Mouse (Mus musculus) midbrain, embryonic 13.5 days (tissue): ENCODE data around the gene Sae1. TPM values are rescaled to one million over a fixed set of nuclear protein-coding genes. Genes with fewer than 3 reads are reported as not detected.

Source experiments
- ATAC-seq: fragments of 200-750 bp; cut with Nextera tagmentation; 2 replicates; pipeline ENCODE4 v1.8.0; 2017; ENCODE audit warnings: mild to moderate bottlenecking, moderate TSS enrichment, moderate library complexity
- H3K27ac ChIP-seq: fragments of 300-500 bp; sonication (generic); 2 replicates; pipeline ENCODE4 v1.5.1; 2015; ENCODE audit warnings: inconsistent platforms, mild to moderate bottlenecking, moderate library complexity
- H3K27me3 ChIP-seq: fragments of 300-500 bp; sonication (generic); 2 replicates; pipeline ENCODE4 v1.6.1; 2015; ENCODE audit warnings: mild to moderate bottlenecking, inconsistent platforms
- H3K36me3 ChIP-seq: fragments of 300-500 bp; sonication (generic); 2 replicates; pipeline ENCODE4 v1.6.1; 2015; ENCODE audit warnings: mild to moderate bottlenecking, inconsistent platforms
- H3K4me1 ChIP-seq: fragments of 300-500 bp; sonication (generic); replicated peaks from 2 replicates; pipeline ENCODE4 v1.6.1; 2015; ENCODE audit warnings: inconsistent platforms
- H3K4me2 ChIP-seq: fragments of 300-500 bp; sonication (generic); replicated peaks from 2 replicates; pipeline ENCODE4 v1.6.1; 2015; ENCODE audit warnings: moderate library complexity, mild to moderate bottlenecking, inconsistent platforms
- H3K4me3 ChIP-seq: fragments of 300-500 bp; sonication (generic); replicated peaks from 2 replicates; pipeline ENCODE4 v1.5.1; 2015; ENCODE audit warnings: mild to moderate bottlenecking, inconsistent platforms
- H3K9ac ChIP-seq: fragments of 300-500 bp; sonication (generic); replicated peaks from 2 replicates; pipeline ENCODE4 v1.6.1; 2015; ENCODE audit warnings: mild to moderate bottlenecking, inconsistent platforms
- H3K9me3 ChIP-seq: fragments of 300-500 bp; sonication (generic); 2 replicates; pipeline ENCODE4 v1.6.1; 2016; ENCODE audit warnings: mild to moderate bottlenecking, inconsistent platforms
- WGBS: fragments of 180-500 bp; shearing (Covaris S2); methylation state at CpG from one replicate; pipeline ENCODE4 v1.1.7; 2015; 5-methylcytosine and 5-hydroxymethylcytosine counted together
- polyA plus RNA-seq: library from polyadenylated mRNA; unstranded; fragments of >200 nt; fragmentation: Nextera tagmentation; extraction: Ambion mirVana; gene quantifications from 2 replicates; pipeline ENCODE4 v1.2.1, GENCODE M21; 2015

Gene Sae1
- polyA plus RNA-seq, 1 experiment from 2014 or later, result 267 TPM

- Histone ChIP-seq H3K4me1 (peaks cover 35% of the 10 kb centered on the region), H3K4me3 (no peak overlapping the region), H3K4me2 (peak overlapping the region; percentile 3; the same call in 1 of the 2 replicates), H3K27ac (peak overlapping the region; percentile 62), H3K9me3 (no peaks in the 10 kb centered on the region), H3K27me3 (no peaks in the 10 kb centered on the region), H3K36me3 (peaks cover 24% of the 10 kb centered on the region), H3K9ac (peak overlapping the region; percentile 45)
- WGBS, result 32% methylated on average over 2 of the region's 2 CpGs
- peak; percentile 40; the same call in 1 of the 2 replicates for ATAC-seq
Observed at GRCm38 (mm10) chr7:16412930-16413329, 25.3 kb upstream of the Sae1 start.

- H3K27me3 ChIP-seq, result no peaks in the 10 kb centered on the region
- no peak overlapping the region for H3K4me3 ChIP-seq
- H3K36me3 ChIP-seq, result peaks cover 19% of the 10 kb centered on the region
- H3K9me3 ChIP-seq, result no peaks in the 10 kb centered on the region
- H3K27ac ChIP-seq, result peak overlapping the region; percentile 62
- peak overlapping the region; percentile 45 for H3K9ac ChIP-seq
- ATAC-seq, result peak; percentile 26; the same call in 1 of the 2 replicates
- peaks cover 35% of the 10 kb centered on the region for H3K4me1 ChIP-seq
- peak overlapping the region; percentile 3; the same call in 1 of the 2 replicates for H3K4me2 ChIP-seq
- WGBS, result 84% methylated on average over 8 of the region's 8 CpGs
Observed at GRCm38 (mm10) chr7:16412220-16412896, 24.8 kb upstream of the Sae1 start.

GRCm38 (mm10) chr7:16411100-16411499 lies 23.5 kb upstream of the Sae1 start:
- H3K9ac ChIP-seq, result no peak overlapping the region

GRCm38 (mm10) chr7:16406978-16407377 lies 19.4 kb upstream of the Sae1 start:
- Histone ChIP-seq H3K27ac (no peak overlapping the region), H3K27me3 (no peaks in the 10 kb centered on the region), H3K36me3 (peaks cover 7% of the 10 kb centered on the region; the same call in 1 of the 2 replicates), H3K4me1 (peaks cover 47% of the 10 kb centered on the region), H3K4me3 (no peak overlapping the region), H3K9ac (no peak overlapping the region), H3K4me2 (no peak overlapping the region), H3K9me3 (no peaks in the 10 kb centered on the region)
- no peak for ATAC-seq
- WGBS, result 92% methylated on average over 3 of the region's 3 CpGs

More at GRCm38 (mm10) chr7:16411100-16411499, 23.5 kb upstream of the Sae1 start:
- no peak overlapping the region for H3K4me2 ChIP-seq
- peaks cover 42% of the 10 kb centered on the region for H3K4me1 ChIP-seq
- H3K4me3 ChIP-seq, result no peak overlapping the region
- H3K9me3 ChIP-seq, result no peaks in the 10 kb centered on the region
- ATAC-seq, result no peak
- peaks cover 7% of the 10 kb centered on the region; the same call in 1 of the 2 replicates for H3K36me3 ChIP-seq
- no peak overlapping the region for H3K27ac ChIP-seq
- H3K27me3 ChIP-seq, result no peaks in the 10 kb centered on the region
- WGBS, result 91% methylated on average over 5 of the region's 5 CpGs

- Histone ChIP-seq H3K9me3 (no peaks in the 10 kb centered on the region), H3K4me1 (peaks cover 35% of the 10 kb centered on the region), H3K9ac (peak overlapping the region; percentile 49), H3K4me3 (peak overlapping the region; percentile 8; the same call in 1 of the 2 replicates), H3K36me3 (no peaks in the 10 kb centered on the region), H3K27me3 (no peaks in the 10 kb centered on the region), H3K4me2 (peak overlapping the region; percentile 35), H3K27ac (peak overlapping the region; percentile 27)
- no peak for ATAC-seq
- 78% methylated on average over 11 of the region's 11 CpGs for WGBS
Observed at GRCm38 (mm10) chr7:16405516-16406351, 18.1 kb upstream of the Sae1 start.

- H3K27ac ChIP-seq, result peak overlapping the region; percentile 27
- H3K4me2 ChIP-seq, result peak overlapping the region; percentile 35
- 88% methylated on average over 2 of the region's 2 CpGs for WGBS
- no peaks in the 10 kb centered on the region for H3K9me3 ChIP-seq
- no peak for ATAC-seq
- no peaks in the 10 kb centered on the region for H3K36me3 ChIP-seq
- H3K27me3 ChIP-seq, result no peaks in the 10 kb centered on the region
- H3K9ac ChIP-seq, result peak overlapping the region; percentile 49
- peak overlapping the region; percentile 8; the same call in 1 of the 2 replicates for H3K4me3 ChIP-seq
- H3K4me1 ChIP-seq, result peaks cover 35% of the 10 kb centered on the region
Observed at GRCm38 (mm10) chr7:16405073-16405455, 17.5 kb upstream of the Sae1 start.

GRCm38 (mm10) chr7:16404315-16405072 lies 16.9 kb upstream of the Sae1 start:
- Histone ChIP-seq H3K4me2 (peak overlapping the region; percentile 35), H3K27ac (peak overlapping the region; percentile 27), H3K9ac (peak overlapping the region; percentile 49), H3K27me3 (no peaks in the 10 kb centered on the region), H3K36me3 (no peaks in the 10 kb centered on the region), H3K4me1 (peaks cover 35% of the 10 kb centered on the region), H3K9me3 (no peaks in the 10 kb centered on the region), H3K4me3 (no peak overlapping the region; the same call in 1 of the 2 replicates)
- 85% methylated on average over 3 of the region's 3 CpGs for WGBS
- ATAC-seq, result no peak

GRCm38 (mm10) chr7:16402968-16403948 lies 15.7 kb upstream of the Sae1 start:
- no peaks in the 10 kb centered on the region for H3K27me3 ChIP-seq
- peak overlapping the region; percentile 82 for H3K4me3 ChIP-seq
- H3K27ac ChIP-seq, result peak overlapping the region; percentile 100
- peak overlapping the region; percentile 100 for H3K9ac ChIP-seq
- no peaks in the 10 kb centered on the region for H3K9me3 ChIP-seq
- H3K36me3 ChIP-seq, result no peaks in the 10 kb centered on the region
- no peak for ATAC-seq
- H3K4me2 ChIP-seq, result peak overlapping the region; percentile 90
- H3K4me1 ChIP-seq, result peaks cover 44% of the 10 kb centered on the region
- 26% methylated on average over 21 of the region's 21 CpGs for WGBS

GRCm38 (mm10) chr7:16402449-16402848 lies 14.8 kb upstream of the Sae1 start:
- ATAC-seq, result no peak
- H3K27ac ChIP-seq, result peak overlapping the region; percentile 100
- no peaks in the 10 kb centered on the region for H3K27me3 ChIP-seq
- no peaks in the 10 kb centered on the region for H3K36me3 ChIP-seq
- H3K9ac ChIP-seq, result peak overlapping the region; percentile 100
- peak overlapping the region; percentile 90 for H3K4me2 ChIP-seq
- H3K9me3 ChIP-seq, result no peaks in the 10 kb centered on the region
- peak overlapping the region; percentile 82 for H3K4me3 ChIP-seq
- under 1% methylated on average over 9 of the region's 9 CpGs for WGBS
- peaks cover 44% of the 10 kb centered on the region for H3K4me1 ChIP-seq

GRCm38 (mm10) chr7:16401991-16402431 lies 14.4 kb upstream of the Sae1 start:
- H3K4me3 ChIP-seq, result peak overlapping the region; percentile 82
- peak overlapping the region; percentile 90 for H3K4me2 ChIP-seq
- ATAC-seq, result no peak
- no peaks in the 10 kb centered on the region for H3K9me3 ChIP-seq
- WGBS, result under 1% methylated on average over 17 of the region's 17 CpGs
- H3K4me1 ChIP-seq, result peaks cover 43% of the 10 kb centered on the region
- H3K27ac ChIP-seq, result peak overlapping the region; percentile 100
- no peaks in the 10 kb centered on the region for H3K36me3 ChIP-seq
- H3K9ac ChIP-seq, result peak overlapping the region; percentile 100
- no peaks in the 10 kb centered on the region for H3K27me3 ChIP-seq
